Mouse (Mus musculus) bone marrow, adult 2 months (tissue): ENCODE measurements around the gene Spocd1.

Source experiments
- CTCF ChIP-seq: fragments of 200-500 bp; IDR thresholded peaks from 2 replicates; pipeline ENCODE4 v1.5.1; 2011; ENCODE audit warnings: low read length, control low read depth; ENCODE audit not compliant: control insufficient read depth, insufficient read depth
- POLR2A ChIP-seq: fragments of 200-500 bp; IDR thresholded peaks from 2 replicates; pipeline ENCODE4 v1.6.1; 2011; ENCODE audit warnings: low read depth, mild to moderate bottlenecking, control low read depth, low read length, borderline replicate concordance; ENCODE audit not compliant: control insufficient read depth

DNA sequence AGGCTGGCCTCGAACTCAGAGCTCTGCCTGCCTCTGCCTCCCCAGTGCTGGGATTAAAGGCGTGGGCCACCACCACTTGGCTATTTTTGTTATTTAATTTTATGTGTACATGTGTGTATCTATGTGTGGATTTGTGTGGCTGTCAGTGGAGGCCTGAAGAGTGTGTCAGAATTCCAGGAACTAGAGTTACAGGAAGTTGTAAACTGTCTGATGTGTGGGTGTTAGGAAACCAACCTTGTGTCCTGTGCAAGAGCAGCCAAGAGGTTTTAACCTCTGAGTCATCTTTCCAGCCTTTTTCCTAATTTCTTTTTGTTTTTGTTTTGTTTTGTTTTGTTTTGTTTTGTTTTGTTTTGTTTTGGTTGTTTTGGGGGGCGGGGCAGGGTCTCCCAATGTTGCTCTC, 34.2 kb upstream of the Spocd1 start:
- TF ChIP-seq POLR2A (no peak), CTCF (no peak)
